Mouse (Mus musculus) left cerebral cortex, adult 18-20 months (tissue): ENCODE measurements around the gene Slc1a7. TPM values are rescaled to one million over a fixed set of nuclear protein-coding genes. Genes with fewer than 3 reads are reported as not detected.

Experiments used
- DNase-seq, 2 experiments: peaks; one replicate each; pipeline ENCODE4 v3.0.0; 2021 to 2022; ENCODE audit warnings: low spot score in 2 of 2, mixed read lengths in 1 of 2
- long read RNA-seq, 2 experiments: library from polyadenylated mRNA; stranded (forward); transcript quantifications; one replicate each; pipeline ENCODE4 v2.0.0; 2021
- total RNA-seq, 2 experiments: library from RNA; stranded (reverse); gene quantifications; 2 replicates each; pipeline ENCODE4 v1.2.3; 2021

The Slc1a7 gene
- under 1 TPM; 0.28 to 0.53 TPM for total RNA-seq
- long read RNA-seq, experiment 1, result 0 reads
- long read RNA-seq, experiment 2, result 0 reads

- no peak for DNase-seq
These were observed at the start of gene Slc1a7 for GRCm38 (mm10) chr4:107967966-107968682. Gene Slc1a7 (plus strand): TSS chr4:107968332.

GRCm38 (mm10) chr4:107920336-107920735 lies 47.8 kb upstream of the Slc1a7 start:
- DNase-seq, result no peak

GRCm38 (mm10) chr4:107921152-107921695 lies 46.9 kb upstream of the Slc1a7 start:
- DNase-seq, result no peak

- DNase-seq, result no peak
These were observed 46.2 kb upstream of the Slc1a7 start for GRCm38 (mm10) chr4:107921952-107922351.

- peak; percentile 56 to 60 for DNase-seq
These were observed 44.9 kb upstream of the Slc1a7 start, which contains the start of gene Cpt2 for GRCm38 (mm10) chr4:107923145-107923802. Gene Cpt2 (minus strand): TSS chr4:107923610.

- no peak for DNase-seq
These were observed 44.3 kb upstream of the Slc1a7 start for GRCm38 (mm10) chr4:107923803-107924194.

- DNase-seq, result no peak
These were observed 39.9 kb upstream of the Slc1a7 start for GRCm38 (mm10) chr4:107928269-107928668.

GRCm38 (mm10) chr4:107928726-107929125 lies 39.4 kb upstream of the Slc1a7 start:
- DNase-seq, result no peak

GRCm38 (mm10) chr4:107931453-107931852 lies 36.7 kb upstream of the Slc1a7 start:
- no peak for DNase-seq

GRCm38 (mm10) chr4:107933239-107933638 lies 34.9 kb upstream of the Slc1a7 start:
- DNase-seq, result no peak

GRCm38 (mm10) chr4:107935254-107935653 lies 32.9 kb upstream of the Slc1a7 start:
- no peak for DNase-seq

GRCm38 (mm10) chr4:107937338-107937737 lies 30.8 kb upstream of the Slc1a7 start:
- peak; percentile 65 to 70 for DNase-seq

- no peak for DNase-seq
These were observed 30.0 kb upstream of the Slc1a7 start for GRCm38 (mm10) chr4:107938124-107938523.

GRCm38 (mm10) chr4:107942741-107943140 lies 25.4 kb upstream of the Slc1a7 start:
- no peak for DNase-seq

GRCm38 (mm10) chr4:107944141-107944540 lies 24.0 kb upstream of the Slc1a7 start:
- no peak for DNase-seq

- no peak for DNase-seq
These were observed 18.2 kb upstream of the Slc1a7 start for GRCm38 (mm10) chr4:107949918-107950317.

GRCm38 (mm10) chr4:107952845-107953244 lies 15.3 kb upstream of the Slc1a7 start:
- DNase-seq, result no peak

GRCm38 (mm10) chr4:107955691-107956090 lies 12.4 kb upstream of the Slc1a7 start:
- no peak for DNase-seq

GRCm38 (mm10) chr4:107958487-107958886 lies 9.6 kb upstream of the Slc1a7 start:
- DNase-seq, result no peak

- no peak for DNase-seq
These were observed 5.9 kb upstream of the Slc1a7 start for GRCm38 (mm10) chr4:107962044-107962732.

GRCm38 (mm10) chr4:107962792-107963191 lies 5.3 kb upstream of the Slc1a7 start:
- DNase-seq, result no peak
